Mouse (Mus musculus) forebrain, postnatal 0 days (tissue): ENCODE measurements around the gene Cpeb4. TPM values are rescaled to one million over a fixed set of nuclear protein-coding genes. Genes with fewer than 3 reads are reported as not detected.
A peak's percentile ranks its signal among the peaks of the same experiment; 100 is the strongest.

ENCODE experiments used
- ATAC-seq: fragments of 200-750 bp; cut with Nextera tagmentation; 2 replicates; pipeline ENCODE4 v1.8.0; 2017; ENCODE audit warnings: mild to moderate bottlenecking, moderate library complexity
- DNase-seq: peaks from one replicate; pipeline ENCODE4 v3.0.0-alpha.2; 2015
- H3K27ac ChIP-seq: fragments of 300-500 bp; sonication (generic); 2 replicates; pipeline ENCODE4 v1.5.1; 2014; ENCODE audit warnings: low read depth, mild to moderate bottlenecking, antibody characterized with exemption, low read length, moderate library complexity, mixed read lengths
- H3K27me3 ChIP-seq: fragments of 300-500 bp; sonication (generic); 2 replicates; pipeline ENCODE4 v1.6.1; 2014; ENCODE audit warnings: mild to moderate bottlenecking, low read length, mixed read lengths; ENCODE audit not compliant: insufficient read depth
- H3K36me3 ChIP-seq: fragments of 300-500 bp; sonication (generic); 2 replicates; pipeline ENCODE4 v1.6.1; 2014; ENCODE audit warnings: mild to moderate bottlenecking, moderate library complexity; ENCODE audit not compliant: insufficient read depth
- H3K4me1 ChIP-seq: fragments of 300-500 bp; sonication (generic); 2 replicates; pipeline ENCODE4 v1.6.1; 2014; ENCODE audit warnings: antibody characterized with exemption; ENCODE audit not compliant: insufficient read depth
- H3K4me2 ChIP-seq: fragments of 300-500 bp; sonication (generic); 2 replicates; pipeline ENCODE4 v1.6.1; 2014; ENCODE audit warnings: low read depth, mild to moderate bottlenecking, moderate library complexity
- H3K4me3 ChIP-seq: fragments of 300-500 bp; sonication (generic); 2 replicates; pipeline ENCODE4 v1.5.1; 2014; ENCODE audit warnings: low read depth, low read length, mixed read lengths
- H3K9ac ChIP-seq: fragments of 300-500 bp; sonication (generic); 2 replicates; pipeline ENCODE4 v1.6.1; 2014; ENCODE audit warnings: mild to moderate bottlenecking
- H3K9me3 ChIP-seq: fragments of 300-500 bp; sonication (generic); 2 replicates; pipeline ENCODE4 v1.6.1; 2016; ENCODE audit warnings: low read length
- CTCF ChIP-seq: sonication (generic); IDR thresholded peaks from 2 replicates; pipeline ENCODE4 v1.5.1; 2016; ENCODE audit warnings: antibody characterized with exemption, control low read depth, low read depth
- WGBS: fragments of 180-500 bp; shearing (Covaris S2); extraction: QIAGEN DNeasy Blood & Tissue Kit; methylation state at CpG from one replicate; pipeline ENCODE4 v1.1.7; 2014; 5-methylcytosine and 5-hydroxymethylcytosine counted together
- polyA plus RNA-seq: library from polyadenylated mRNA; unstranded; fragments of >200 nt; fragmentation: Nextera tagmentation; extraction: Ambion mirVana; gene quantifications from 2 replicates; pipeline ENCODE4 v1.2.1, GENCODE M21; 2015
- total RNA-seq: library from RNA; depleted of rRNA; stranded (reverse); fragments of >200 nt; gene quantifications from 2 replicates; pipeline ENCODE4 v1.2.3, GENCODE M21; 2014; rRNA removed

Gene Cpeb4
- total RNA-seq (70.4 and 102 TPM in 2 replicates), polyA plus RNA-seq (10.0 and 14.2 TPM in 2 replicates)

DNA sequence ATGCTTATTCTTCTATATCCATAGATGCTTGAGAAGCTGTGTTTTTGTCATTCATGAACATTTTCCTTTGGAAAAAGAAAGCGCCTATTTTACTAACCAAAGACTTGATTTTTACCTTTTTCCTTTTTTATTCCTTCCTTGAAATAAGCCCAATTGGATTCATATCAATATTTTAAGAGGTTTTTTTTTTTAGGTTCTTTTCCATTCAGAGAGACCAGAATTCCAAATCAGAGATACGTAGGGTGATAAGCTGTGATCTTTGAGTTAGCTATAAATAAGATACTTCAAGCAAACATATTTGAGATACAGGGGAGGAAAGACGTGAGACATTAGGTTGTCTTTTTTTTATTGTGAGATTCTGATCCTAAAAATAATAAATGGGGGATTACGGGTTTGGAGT lies at the start of gene Cpeb4:
Cpeb4 (plus strand) TSS at position 301 of the 400 bp plus-strand sequence.
- Histone ChIP-seq H3K36me3 (no peaks in the 10 kb centered on the region), H3K4me2 (peak within 1 kb of the TSS; percentile 86), H3K4me3 (peak within 1 kb of the TSS; percentile 97), H3K9me3 (no peaks in the 10 kb centered on the region), H3K9ac (peak within 1 kb of the TSS; percentile 85), H3K4me1 (peaks cover 9% of the 10 kb centered on the region; the same call in 1 of the 2 replicates), H3K27me3 (no peaks in the 10 kb centered on the region), H3K27ac (peak within 1 kb of the TSS; percentile 98)
- no peak for TF ChIP-seq CTCF
- DNase-seq (no peak), ATAC-seq (no peak)
- WGBS, result 60% methylated on average over 4 of the region's 4 CpGs

DNA sequence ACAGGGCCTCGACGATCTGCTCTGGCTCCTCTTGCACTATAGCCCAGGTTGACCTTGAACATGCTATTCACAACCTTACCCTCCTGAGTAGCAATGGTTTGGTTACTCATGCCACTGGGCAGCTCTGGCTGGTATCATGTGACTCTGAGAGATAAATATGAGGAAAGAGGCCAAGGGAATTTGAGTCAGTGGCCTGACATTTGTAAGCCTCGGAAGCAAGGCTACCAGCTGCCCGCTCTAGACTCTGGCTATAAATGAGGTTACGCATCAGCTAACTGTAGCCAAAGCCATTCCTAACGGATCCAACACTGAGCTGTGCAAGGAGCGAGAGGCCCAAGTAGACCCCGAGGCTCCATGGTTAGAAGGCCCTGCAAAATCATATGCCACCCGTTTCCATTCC lies 49.5 kb upstream of the Cpeb4 start:
- H3K36me3 ChIP-seq, result no peaks in the 10 kb centered on the region
- no peak overlapping the region for H3K4me3 ChIP-seq
- ATAC-seq (no peak), DNase-seq (no peak)
- no peaks in the 10 kb centered on the region for H3K4me1 ChIP-seq
- WGBS, result 90% methylated on average over 9 of the region's 9 CpGs
- no peaks in the 10 kb centered on the region for H3K27me3 ChIP-seq
- H3K9me3 ChIP-seq, result no peaks in the 10 kb centered on the region
- H3K27ac ChIP-seq, result no peak overlapping the region
- H3K4me2 ChIP-seq, result no peak overlapping the region
- TF ChIP-seq CTCF, result no peak
- no peak overlapping the region for H3K9ac ChIP-seq

DNA sequence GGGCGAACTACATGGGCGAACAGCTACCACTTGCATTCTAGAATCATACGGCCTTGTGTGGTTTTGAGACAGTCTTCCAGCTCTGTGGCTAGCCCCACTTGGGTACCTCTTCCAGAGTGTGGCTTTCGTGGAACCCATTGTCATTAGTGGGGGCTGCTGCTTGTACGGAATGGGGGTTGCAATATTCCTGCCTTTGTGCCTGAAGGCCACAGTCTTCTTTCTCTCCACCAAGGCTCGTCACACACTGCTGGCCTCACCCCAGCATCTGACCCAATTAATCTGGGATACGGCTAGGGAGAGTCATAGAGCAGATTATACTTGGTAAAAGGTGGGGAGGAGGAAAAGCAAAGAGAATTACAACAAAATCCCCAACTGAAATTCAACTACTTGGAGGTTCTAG lies 48.5 kb upstream of the Cpeb4 start:
- ATAC-seq (no peak), DNase-seq (no peak)
- Histone ChIP-seq H3K4me1 (no peaks in the 10 kb centered on the region), H3K4me2 (no peak overlapping the region), H3K4me3 (no peak overlapping the region), H3K27me3 (no peaks in the 10 kb centered on the region), H3K36me3 (no peaks in the 10 kb centered on the region), H3K27ac (no peak overlapping the region), H3K9ac (no peak overlapping the region), H3K9me3 (no peaks in the 10 kb centered on the region)
- TF ChIP-seq CTCF, result no peak
- WGBS, result 86% methylated on average over 7 of the region's 7 CpGs

DNA sequence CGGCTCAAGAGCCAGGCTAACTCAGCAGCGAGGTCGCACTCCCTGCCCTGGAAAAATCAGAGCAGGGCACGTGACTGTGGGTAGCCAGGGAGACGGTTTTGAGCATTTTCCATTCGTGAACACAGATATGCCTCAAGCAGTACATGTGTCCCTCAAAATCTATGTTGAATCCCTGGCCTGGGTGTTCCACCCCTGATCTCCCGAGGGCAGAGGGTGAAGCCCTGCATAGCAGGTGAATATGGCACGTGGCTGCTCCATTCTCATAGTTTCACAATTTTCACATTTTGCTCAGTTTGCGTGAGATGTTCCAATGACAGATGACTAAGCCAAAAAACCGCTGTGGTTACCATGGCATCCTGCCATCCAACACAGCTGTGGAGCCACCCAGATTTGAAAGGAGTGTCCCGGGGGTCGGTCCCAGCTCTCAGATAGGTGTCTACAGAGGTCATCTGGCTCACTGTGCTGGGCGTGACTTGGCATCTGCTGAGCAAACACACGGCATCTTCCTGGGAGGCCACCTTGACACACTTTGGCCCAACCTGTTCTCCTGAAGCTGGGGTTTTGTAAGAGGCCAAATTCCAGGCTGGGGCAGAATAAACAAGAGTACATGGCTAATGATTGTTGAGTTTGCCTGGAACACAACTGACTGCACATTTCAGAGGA lies 47.4 kb upstream of the Cpeb4 start:
- Histone ChIP-seq H3K9ac (no peak overlapping the region), H3K4me1 (no peaks in the 10 kb centered on the region), H3K4me2 (no peak overlapping the region), H3K4me3 (no peak overlapping the region), H3K9me3 (no peaks in the 10 kb centered on the region), H3K36me3 (no peaks in the 10 kb centered on the region), H3K27me3 (no peaks in the 10 kb centered on the region), H3K27ac (no peak overlapping the region)
- DNase-seq, result no peak
- WGBS, result 66% methylated on average over 14 of the region's 14 CpGs
- TF ChIP-seq CTCF, result no peak
- 0 out of 2 replicates have a peak, but pooled peaks have one; percentile 26 for ATAC-seq

DNA sequence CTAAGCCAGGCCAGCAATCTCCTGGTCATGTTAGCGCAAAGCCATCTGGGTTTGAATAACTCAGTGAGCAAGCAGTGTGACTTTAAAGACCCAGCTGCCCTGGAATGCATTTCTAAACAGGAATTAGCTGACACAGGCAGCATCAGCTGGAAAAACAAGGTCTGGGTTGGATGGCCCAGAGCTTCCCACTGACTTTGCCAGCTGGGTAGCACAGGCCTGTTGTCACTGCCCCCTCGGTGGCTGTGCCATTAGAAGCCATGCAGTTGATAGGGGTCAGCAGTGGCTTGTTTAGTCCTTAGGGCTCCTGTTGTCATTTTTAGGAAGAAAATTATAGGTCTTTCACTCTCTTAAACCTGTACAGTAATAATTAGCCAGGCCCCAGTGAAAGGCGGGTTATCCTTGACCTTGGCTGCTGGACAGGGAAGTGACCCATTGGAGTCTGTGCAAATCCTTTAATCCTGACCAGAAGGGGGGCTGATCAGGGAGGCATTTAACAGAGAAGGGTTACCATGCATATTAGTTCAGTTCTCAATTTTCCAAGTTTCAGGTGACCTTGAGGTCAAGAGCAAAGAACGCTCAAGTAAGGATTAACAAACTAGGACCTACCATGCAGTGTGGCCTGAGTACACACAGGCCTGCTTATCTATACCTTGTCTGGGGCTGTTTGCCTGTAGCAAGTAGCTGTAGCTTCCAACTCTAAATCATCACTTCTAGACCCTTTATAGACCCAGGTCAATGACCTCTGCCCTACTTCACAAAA lies 43.8 kb upstream of the Cpeb4 start:
- WGBS, result 76% methylated on average over 4 of the region's 4 CpGs
- Histone ChIP-seq H3K4me2 (no peak overlapping the region), H3K9ac (no peak overlapping the region), H3K9me3 (no peaks in the 10 kb centered on the region), H3K36me3 (no peaks in the 10 kb centered on the region), H3K4me1 (peaks cover 4% of the 10 kb centered on the region; the same call in 1 of the 2 replicates), H3K27ac (no peak overlapping the region), H3K27me3 (no peaks in the 10 kb centered on the region), H3K4me3 (no peak overlapping the region)
- TF ChIP-seq CTCF, result no peak
- peak; percentile 35; the same call in 1 of the 2 replicates for ATAC-seq
- no peak for DNase-seq

DNA sequence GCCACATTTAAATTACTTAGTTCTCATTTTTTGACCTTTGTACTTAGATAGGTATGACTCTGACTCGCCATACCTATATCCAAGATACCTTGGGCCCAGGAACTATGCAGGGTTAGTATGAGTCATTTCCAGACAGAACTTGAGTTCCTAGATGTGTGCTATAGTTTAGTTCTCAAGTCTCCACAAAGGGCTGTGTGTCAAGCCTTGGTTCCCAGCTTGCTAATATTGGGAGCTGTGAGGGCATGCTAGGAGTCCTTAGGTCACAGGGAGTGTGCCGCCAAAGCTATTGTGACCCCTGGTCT lies 43.3 kb upstream of the Cpeb4 start:
- 86% methylated on average over 2 of the region's 2 CpGs for WGBS
- no peaks in the 10 kb centered on the region for H3K9me3 ChIP-seq
- no peaks in the 10 kb centered on the region for H3K36me3 ChIP-seq
- no peak for ATAC-seq
- no peak overlapping the region for H3K4me3 ChIP-seq
- H3K4me1 ChIP-seq, result peaks cover 4% of the 10 kb centered on the region; the same call in 1 of the 2 replicates
- H3K27me3 ChIP-seq, result no peaks in the 10 kb centered on the region
- no peak overlapping the region for H3K4me2 ChIP-seq
- no peak overlapping the region for H3K27ac ChIP-seq
- no peak for TF ChIP-seq CTCF
- H3K9ac ChIP-seq, result no peak overlapping the region
- DNase-seq, result no peak
